Mouse (Mus musculus): ENCODE results near the gene Arhgef2. TPM values are rescaled to one million over a fixed set of nuclear protein-coding genes. Genes with fewer than 3 reads are reported as not detected.
A peak's percentile ranks its signal among the peaks of the same experiment; 100 is the strongest.

The Arhgef2 gene
- polyA plus RNA-seq, 1 experiment: 154 TPM

- H3K4me1 ChIP-seq (ENCODE audit: control insufficient read depth, insufficient read depth, low read length): peaks cover 4% of the 10 kb centered on the region; the same call in 1 of the 2 replicates
- no peak overlapping the region for H3K4me3 ChIP-seq (ENCODE audit: insufficient read depth, low read length)
- no peak overlapping the region for H3K27ac ChIP-seq (ENCODE audit: insufficient read depth, low read depth, low read length)
- TF ChIP-seq CTCF (IDR thresholded peaks at IDR 0.05; ENCODE audit: low read depth, low read length) (no peak), POLR2A (IDR thresholded peaks at IDR 0.05; ENCODE audit: borderline replicate concordance, low read depth, low read length) (no peak)
Measured at GRCm38 (mm10) chr3:88636555-88636986, 30.8 kb downstream of the Arhgef2 start.

GRCm38 (mm10) chr3:88637134-88637533 is 31.4 kb downstream of the Arhgef2 start:
- Histone ChIP-seq H3K4me3 (ENCODE audit: insufficient read depth, low read length) (no peak overlapping the region), H3K27ac (ENCODE audit: insufficient read depth, low read depth, low read length) (no peak overlapping the region), H3K4me1 (ENCODE audit: control insufficient read depth, insufficient read depth, low read length) (no peaks in the 10 kb centered on the region)
- TF ChIP-seq CTCF (IDR thresholded peaks at IDR 0.05; ENCODE audit: low read depth, low read length): no peak
- no peak for TF ChIP-seq POLR2A (IDR thresholded peaks at IDR 0.05; ENCODE audit: borderline replicate concordance, low read depth, low read length)

- Histone ChIP-seq H3K4me1 (ENCODE audit: control insufficient read depth, insufficient read depth, low read length) (no peaks in the 10 kb centered on the region), H3K27ac (ENCODE audit: insufficient read depth, low read depth, low read length) (no peak overlapping the region), H3K4me3 (ENCODE audit: insufficient read depth, low read length) (no peak overlapping the region)
- TF ChIP-seq POLR2A (IDR thresholded peaks at IDR 0.05; ENCODE audit: borderline replicate concordance, low read depth, low read length) (no peak), CTCF (IDR thresholded peaks at IDR 0.05; ENCODE audit: low read depth, low read length) (no peak)
Measured at GRCm38 (mm10) chr3:88639239-88639638, 33.5 kb downstream of the Arhgef2 start.

- Histone ChIP-seq H3K4me1 (ENCODE audit: control insufficient read depth, insufficient read depth, low read length) (no peaks in the 10 kb centered on the region), H3K4me3 (ENCODE audit: insufficient read depth, low read length) (no peak overlapping the region), H3K27ac (ENCODE audit: insufficient read depth, low read depth, low read length) (no peak overlapping the region)
- TF ChIP-seq CTCF (IDR thresholded peaks at IDR 0.05; ENCODE audit: low read depth, low read length) (no peak), POLR2A (IDR thresholded peaks at IDR 0.05; ENCODE audit: borderline replicate concordance, low read depth, low read length) (no peak)
Measured at GRCm38 (mm10) chr3:88640676-88641075, 34.9 kb downstream of the Arhgef2 start.

GRCm38 (mm10) chr3:88643078-88643477 is 37.3 kb downstream of the Arhgef2 start:
- Histone ChIP-seq H3K4me3 (ENCODE audit: insufficient read depth, low read length) (no peak overlapping the region), H3K27ac (ENCODE audit: insufficient read depth, low read depth, low read length) (no peak overlapping the region), H3K4me1 (ENCODE audit: control insufficient read depth, insufficient read depth, low read length) (peaks cover 15% of the 10 kb centered on the region)
- TF ChIP-seq POLR2A (IDR thresholded peaks at IDR 0.05; ENCODE audit: borderline replicate concordance, low read depth, low read length): no peak
- TF ChIP-seq CTCF (IDR thresholded peaks at IDR 0.05; ENCODE audit: low read depth, low read length): no peak

- no peak for TF ChIP-seq POLR2A (IDR thresholded peaks at IDR 0.05; ENCODE audit: borderline replicate concordance, low read depth, low read length)
- TF ChIP-seq CTCF (IDR thresholded peaks at IDR 0.05; ENCODE audit: low read depth, low read length): no peak
- no peak overlapping the region for H3K4me3 ChIP-seq (ENCODE audit: insufficient read depth, low read length)
- peaks cover 38% of the 10 kb centered on the region for H3K4me1 ChIP-seq (ENCODE audit: control insufficient read depth, insufficient read depth, low read length)
- H3K27ac ChIP-seq (ENCODE audit: insufficient read depth, low read depth, low read length): no peak overlapping the region
Measured at GRCm38 (mm10) chr3:88645937-88646336, 40.2 kb downstream of the Arhgef2 start.

- H3K27ac ChIP-seq (ENCODE audit: insufficient read depth, low read depth, low read length): no peak overlapping the region
- TF ChIP-seq POLR2A (IDR thresholded peaks at IDR 0.05; ENCODE audit: borderline replicate concordance, low read depth, low read length): no peak
- no peak for TF ChIP-seq CTCF (IDR thresholded peaks at IDR 0.05; ENCODE audit: low read depth, low read length)
- peaks cover 44% of the 10 kb centered on the region for H3K4me1 ChIP-seq (ENCODE audit: control insufficient read depth, insufficient read depth, low read length)
- H3K4me3 ChIP-seq (ENCODE audit: insufficient read depth, low read length): no peak overlapping the region
Measured at GRCm38 (mm10) chr3:88646426-88646995, 40.7 kb downstream of the Arhgef2 start.

GRCm38 (mm10) chr3:88647076-88647475 is 41.3 kb downstream of the Arhgef2 start:
- TF ChIP-seq CTCF (IDR thresholded peaks at IDR 0.05; ENCODE audit: low read depth, low read length) (no peak), POLR2A (IDR thresholded peaks at IDR 0.05; ENCODE audit: borderline replicate concordance, low read depth, low read length) (no peak)

GRCm38 (mm10) chr3:88647779-88648413 is 42.1 kb downstream of the Arhgef2 start:
- TF ChIP-seq POLR2A (IDR thresholded peaks at IDR 0.05; ENCODE audit: borderline replicate concordance, low read depth, low read length) (no peak), CTCF (IDR thresholded peaks at IDR 0.05; ENCODE audit: low read depth, low read length) (no peak)
- Histone ChIP-seq H3K4me1 (ENCODE audit: control insufficient read depth, insufficient read depth, low read length) (peaks cover 48% of the 10 kb centered on the region), H3K27ac (ENCODE audit: insufficient read depth, low read depth, low read length) (peak overlapping the region; percentile 62), H3K4me3 (ENCODE audit: insufficient read depth, low read length) (no peak overlapping the region)

More at GRCm38 (mm10) chr3:88647076-88647475, 41.3 kb downstream of the Arhgef2 start:
- Histone ChIP-seq H3K27ac (ENCODE audit: insufficient read depth, low read depth, low read length) (no peak overlapping the region; the same call in 1 of the 2 replicates), H3K4me3 (ENCODE audit: insufficient read depth, low read length) (no peak overlapping the region), H3K4me1 (ENCODE audit: control insufficient read depth, insufficient read depth, low read length) (peaks cover 48% of the 10 kb centered on the region)

GRCm38 (mm10) chr3:88648452-88649168 is 42.8 kb downstream of the Arhgef2 start:
- no peak overlapping the region; the same call in 1 of the 2 replicates for H3K27ac ChIP-seq (ENCODE audit: insufficient read depth, low read depth, low read length)
- H3K4me1 ChIP-seq (ENCODE audit: control insufficient read depth, insufficient read depth, low read length): peaks cover 48% of the 10 kb centered on the region
- TF ChIP-seq CTCF (IDR thresholded peaks at IDR 0.05; ENCODE audit: low read depth, low read length) (no peak), POLR2A (IDR thresholded peaks at IDR 0.05; ENCODE audit: borderline replicate concordance, low read depth, low read length) (no peak)
- H3K4me3 ChIP-seq (ENCODE audit: insufficient read depth, low read length): no peak overlapping the region
